Mouse (Mus musculus) cerebellum, adult 2 months (tissue): ENCODE measurements around the gene Atf7.

Experiments
- CTCF ChIP-seq: fragments of 200-500 bp; IDR thresholded peaks from 2 replicates; pipeline ENCODE4 v1.5.1; 2011; ENCODE audit warnings: low read depth, mild to moderate bottlenecking, control low read depth, low read length, moderate library complexity, borderline replicate concordance; ENCODE audit not compliant: insufficient read depth
- POLR2A ChIP-seq: fragments of 200-500 bp; IDR thresholded peaks from 2 replicates; pipeline ENCODE4 v1.6.1; 2011; ENCODE audit warnings: low read length, control low read depth, borderline replicate concordance; ENCODE audit not compliant: insufficient read depth

GRCm38 (mm10) chr15:102515261-102515660, 110.0 kb downstream of the Atf7 start:
- TF ChIP-seq POLR2A (no peak), CTCF (no peak)
